Mouse (Mus musculus) limb, embryonic 10.5 days (tissue): ENCODE measurements at regions not wholly inside any gene's neighbourhood (a gene's known extent, or its start where the extent isn't known, plus 50 kb on each side); places are given as distances from the start of the nearest gene placed in this dataset.

Experiments
- DNase-seq: peaks from one replicate; pipeline ENCODE4 v3.0.0-alpha.2; 2017; ENCODE audit warnings: low spot score
- H3K27ac ChIP-seq: fragments of 300-500 bp; sonication (generic); 2 replicates; pipeline ENCODE4 v1.5.1; 2016; ENCODE audit warnings: mild to moderate bottlenecking
- H3K27me3 ChIP-seq: fragments of 300-500 bp; sonication (generic); 2 replicates; pipeline ENCODE4 v1.6.1; 2016; ENCODE audit warnings: low read depth, mild to moderate bottlenecking; ENCODE audit not compliant: poor library complexity, severe bottlenecking
- H3K36me3 ChIP-seq: fragments of 300-500 bp; sonication (generic); 2 replicates; pipeline ENCODE4 v1.6.1; 2016; ENCODE audit warnings: mild to moderate bottlenecking, moderate library complexity
- H3K4me1 ChIP-seq: fragments of 300-500 bp; sonication (generic); 2 replicates; pipeline ENCODE4 v1.6.1; 2016
- H3K4me3 ChIP-seq: fragments of 300-500 bp; sonication (generic); 2 replicates; pipeline ENCODE4 v1.5.1; 2016; ENCODE audit warnings: mild to moderate bottlenecking, moderate library complexity
- H3K9me3 ChIP-seq: fragments of 300-500 bp; sonication (generic); replicated peaks from 2 replicates; pipeline ENCODE4 v1.6.1; 2016; ENCODE audit warnings: mild to moderate bottlenecking
- WGBS: fragments of 180-500 bp; shearing (Covaris S2); methylation state at CpG from one replicate; pipeline ENCODE4 v1.1.7; 2016; 5-methylcytosine and 5-hydroxymethylcytosine counted together

GRCm38 (mm10) chr16:29785114-29785513 is 206.0 kb downstream of the Opa1 start:
- Histone ChIP-seq H3K27me3 (no peaks in the 10 kb centered on the region), H3K36me3 (no peaks in the 10 kb centered on the region), H3K27ac (no peak overlapping the region), H3K4me1 (peaks cover 7% of the 10 kb centered on the region; the same call in 1 of the 2 replicates), H3K4me3 (no peak overlapping the region), H3K9me3 (no peaks in the 10 kb centered on the region)
- 99% methylated on average over 3 of the region's 3 CpGs for WGBS
- DNase-seq, result no peak

GRCm38 (mm10) chr16:29786540-29786939 is 207.4 kb downstream of the Opa1 start:
- 91% methylated on average over 8 of the region's 8 CpGs for WGBS
- Histone ChIP-seq H3K4me3 (no peak overlapping the region), H3K27ac (no peak overlapping the region), H3K36me3 (no peaks in the 10 kb centered on the region), H3K27me3 (no peaks in the 10 kb centered on the region), H3K4me1 (peaks cover 7% of the 10 kb centered on the region; the same call in 1 of the 2 replicates), H3K9me3 (no peaks in the 10 kb centered on the region)
- DNase-seq, result no peak

DNA sequence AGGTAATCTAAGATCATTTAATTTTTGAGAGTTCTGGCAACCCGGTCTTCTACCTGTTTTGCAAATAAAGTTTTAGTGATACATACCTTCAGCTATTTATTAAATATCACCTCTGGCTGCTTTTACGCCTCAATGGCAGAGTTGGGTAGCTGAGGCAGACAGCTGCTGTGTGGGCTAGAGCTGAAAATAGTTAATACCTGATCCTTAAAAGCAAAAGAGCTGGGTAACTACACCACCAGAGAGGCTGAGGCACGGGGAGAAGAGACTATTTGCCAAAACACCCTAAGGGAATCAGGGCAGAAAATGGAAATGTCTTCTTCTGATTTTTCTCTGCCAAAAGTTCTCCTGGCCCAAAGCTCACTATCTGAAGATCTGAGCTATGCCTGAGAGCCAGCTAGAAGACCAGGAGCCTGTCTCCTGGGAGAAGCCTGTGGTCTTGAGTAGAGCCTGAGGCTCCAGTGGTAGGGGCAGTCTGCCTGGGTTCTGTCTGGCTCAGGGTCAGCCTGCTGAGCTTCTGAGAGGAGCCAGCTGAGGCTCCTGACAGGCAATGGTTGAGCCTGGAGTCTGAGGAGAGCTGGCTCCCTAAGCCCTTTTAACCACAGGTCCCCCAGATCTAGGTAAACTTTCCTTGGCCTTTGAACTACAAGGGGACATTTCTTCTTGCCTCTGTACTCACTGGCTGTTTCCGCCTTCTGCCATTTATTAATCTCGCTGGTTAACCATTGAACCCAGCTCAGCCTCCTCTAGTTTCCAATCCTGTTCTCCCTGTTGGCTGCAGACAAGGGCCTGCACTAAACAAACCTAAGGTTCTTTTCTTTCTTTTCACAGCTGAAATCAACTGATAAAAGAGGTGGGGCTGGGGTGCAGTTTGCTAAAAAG is 208.7 kb downstream of the Opa1 start:
- Histone ChIP-seq H3K27me3 (no peaks in the 10 kb centered on the region), H3K27ac (no peak overlapping the region; the same call in 1 of the 2 replicates), H3K4me3 (no peak overlapping the region), H3K9me3 (no peaks in the 10 kb centered on the region), H3K36me3 (no peaks in the 10 kb centered on the region), H3K4me1 (peaks cover 7% of the 10 kb centered on the region; the same call in 1 of the 2 replicates)
- 78% methylated on average over 5 of the region's 5 CpGs for WGBS
- DNase-seq, result no peak

DNA sequence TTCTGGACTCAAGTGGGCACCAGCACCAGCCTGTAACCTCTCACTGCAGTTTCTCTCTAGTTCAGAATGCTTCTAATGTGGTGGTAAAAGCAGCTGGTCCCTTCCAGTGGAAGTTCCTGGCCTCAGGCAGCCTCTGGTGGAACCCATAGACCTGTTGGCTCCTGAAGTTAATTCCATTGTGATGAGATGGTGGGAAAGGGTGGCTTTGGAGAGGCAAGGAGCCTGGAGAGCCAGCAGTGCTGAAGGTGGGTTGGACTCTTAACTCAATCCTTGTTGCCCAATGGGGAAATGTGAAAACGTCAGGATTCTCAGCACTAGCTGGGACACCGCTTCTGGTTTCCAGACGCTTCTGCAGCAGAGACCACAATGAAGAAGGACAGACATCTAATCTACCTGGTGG is 210.9 kb downstream of the Opa1 start:
- 96% methylated on average over 3 of the region's 3 CpGs for WGBS
- peaks cover 7% of the 10 kb centered on the region; the same call in 1 of the 2 replicates for H3K4me1 ChIP-seq
- H3K4me3 ChIP-seq, result no peak overlapping the region
- no peak for DNase-seq
- H3K9me3 ChIP-seq, result no peaks in the 10 kb centered on the region
- H3K27ac ChIP-seq, result no peak overlapping the region
- H3K36me3 ChIP-seq, result no peaks in the 10 kb centered on the region
- no peaks in the 10 kb centered on the region for H3K27me3 ChIP-seq

DNA sequence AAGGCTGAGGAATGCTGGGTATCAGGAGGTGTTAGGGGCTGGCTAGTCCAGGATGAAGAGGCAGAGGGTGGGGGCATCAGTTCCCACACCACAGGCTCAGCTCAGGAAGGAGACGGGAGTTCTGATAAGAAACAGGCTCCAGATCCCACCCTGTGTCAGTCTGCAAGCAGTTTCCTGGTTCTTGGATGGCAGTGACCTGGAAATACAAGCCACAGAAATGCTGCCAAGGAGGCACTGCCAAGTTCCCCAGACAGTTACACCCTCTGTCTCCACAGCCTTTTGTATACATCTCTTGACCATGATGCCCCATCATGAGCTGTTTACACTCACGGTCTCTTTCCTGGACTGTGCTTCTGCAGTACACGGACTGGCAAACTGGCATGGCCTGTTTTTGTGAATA is 220.1 kb downstream of the Opa1 start:
- DNase-seq, result no peak
- Histone ChIP-seq H3K4me1 (peaks cover 36% of the 10 kb centered on the region), H3K36me3 (no peaks in the 10 kb centered on the region), H3K9me3 (no peaks in the 10 kb centered on the region), H3K4me3 (no peak overlapping the region), H3K27ac (no peak overlapping the region), H3K27me3 (peaks cover 22% of the 10 kb centered on the region)
- WGBS, result 56% methylated on average over 3 of the region's 3 CpGs

- WGBS, result 54% methylated on average over 3 of the region's 3 CpGs
- peaks cover 36% of the 10 kb centered on the region for H3K4me1 ChIP-seq
- no peak overlapping the region for H3K27ac ChIP-seq
- H3K4me3 ChIP-seq, result no peak overlapping the region
- no peak for DNase-seq
- peaks cover 22% of the 10 kb centered on the region for H3K27me3 ChIP-seq
- H3K9me3 ChIP-seq, result no peaks in the 10 kb centered on the region
- H3K36me3 ChIP-seq, result no peaks in the 10 kb centered on the region
Observed at GRCm38 (mm10) chr16:29799893-29800292, 220.8 kb downstream of the Opa1 start.

GRCm38 (mm10) chr16:29800457-29800856 is 221.3 kb downstream of the Opa1 start:
- H3K4me1 ChIP-seq, result peaks cover 32% of the 10 kb centered on the region
- 7% methylated on average over 2 of the region's 2 CpGs for WGBS
- DNase-seq, result no peak
- no peaks in the 10 kb centered on the region for H3K36me3 ChIP-seq
- no peaks in the 10 kb centered on the region for H3K9me3 ChIP-seq
- no peak overlapping the region for H3K27ac ChIP-seq
- H3K4me3 ChIP-seq, result no peak overlapping the region
- H3K27me3 ChIP-seq, result peaks cover 26% of the 10 kb centered on the region

- Histone ChIP-seq H3K9me3 (no peaks in the 10 kb centered on the region), H3K36me3 (no peaks in the 10 kb centered on the region), H3K4me1 (peaks cover 27% of the 10 kb centered on the region), H3K4me3 (no peak overlapping the region), H3K27me3 (peaks cover 22% of the 10 kb centered on the region), H3K27ac (no peak overlapping the region)
- DNase-seq, result no peak
- WGBS, result 83% methylated on average over 7 of the region's 7 CpGs
Observed at GRCm38 (mm10) chr16:29802085-29802484, 223.0 kb downstream of the Opa1 start.

DNA sequence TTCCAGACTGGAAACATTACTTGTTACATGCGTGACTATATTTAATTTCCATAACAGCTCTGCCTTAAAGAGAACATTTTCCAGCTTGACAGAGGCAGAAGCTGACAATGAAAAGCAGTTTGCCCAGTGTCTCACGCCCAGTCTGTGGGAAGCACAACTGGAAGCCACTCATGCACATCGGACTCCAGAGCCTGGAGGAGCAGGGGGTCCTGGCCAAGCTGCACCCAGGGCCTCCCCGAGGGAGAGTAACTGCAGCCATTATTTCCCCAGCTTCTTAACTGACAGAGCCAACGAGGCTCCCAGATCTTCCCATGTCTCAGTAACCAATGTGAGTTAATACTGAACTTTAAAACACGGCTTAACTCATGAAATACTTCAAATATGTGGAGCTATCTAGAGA is 223.5 kb downstream of the Opa1 start:
- WGBS, result 81% methylated on average over 6 of the region's 6 CpGs
- H3K4me1 ChIP-seq, result peaks cover 22% of the 10 kb centered on the region
- H3K27ac ChIP-seq, result no peak overlapping the region
- H3K36me3 ChIP-seq, result no peaks in the 10 kb centered on the region
- no peak for DNase-seq
- no peak overlapping the region for H3K4me3 ChIP-seq
- H3K9me3 ChIP-seq, result no peaks in the 10 kb centered on the region
- H3K27me3 ChIP-seq, result peaks cover 17% of the 10 kb centered on the region

GRCm38 (mm10) chr16:29807859-29808258 is 228.7 kb downstream of the Opa1 start:
- Histone ChIP-seq H3K27ac (no peak overlapping the region), H3K9me3 (no peaks in the 10 kb centered on the region), H3K4me1 (peaks cover 3% of the 10 kb centered on the region), H3K4me3 (no peak overlapping the region), H3K27me3 (peaks cover 36% of the 10 kb centered on the region), H3K36me3 (no peaks in the 10 kb centered on the region)
- 66% methylated on average over 5 of the region's 5 CpGs for WGBS
- no peak for DNase-seq

DNA sequence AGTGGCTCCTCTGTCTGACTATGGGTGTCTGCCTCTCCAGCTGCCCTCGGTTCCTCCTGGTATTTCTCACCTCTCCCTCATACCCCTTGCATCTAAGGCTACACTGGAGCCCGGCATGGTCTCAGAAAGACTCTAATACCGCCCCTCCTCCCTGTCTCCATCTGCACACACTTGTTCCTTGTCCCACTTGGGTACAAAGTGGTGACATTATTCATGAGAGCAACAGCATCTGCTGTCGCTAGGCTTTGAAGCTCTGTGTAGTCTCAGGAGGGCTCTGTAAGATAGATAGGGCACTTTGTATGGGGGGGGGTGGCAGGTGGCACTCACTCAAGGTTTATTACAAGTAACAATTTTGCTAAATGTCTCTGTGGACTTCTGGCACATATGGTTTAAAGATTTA is 229.7 kb downstream of the Opa1 start:
- Histone ChIP-seq H3K27me3 (peaks cover 36% of the 10 kb centered on the region), H3K4me1 (peaks cover 13% of the 10 kb centered on the region), H3K9me3 (no peaks in the 10 kb centered on the region), H3K27ac (no peak overlapping the region), H3K36me3 (no peaks in the 10 kb centered on the region), H3K4me3 (no peak overlapping the region)
- DNase-seq, result no peak
- 65% methylated on average over 4 of the region's 4 CpGs for WGBS

GRCm38 (mm10) chr16:29813411-29814038 is 234.4 kb downstream of the Opa1 start:
- 4% methylated on average over 31 of the region's 31 CpGs for WGBS

DNA sequence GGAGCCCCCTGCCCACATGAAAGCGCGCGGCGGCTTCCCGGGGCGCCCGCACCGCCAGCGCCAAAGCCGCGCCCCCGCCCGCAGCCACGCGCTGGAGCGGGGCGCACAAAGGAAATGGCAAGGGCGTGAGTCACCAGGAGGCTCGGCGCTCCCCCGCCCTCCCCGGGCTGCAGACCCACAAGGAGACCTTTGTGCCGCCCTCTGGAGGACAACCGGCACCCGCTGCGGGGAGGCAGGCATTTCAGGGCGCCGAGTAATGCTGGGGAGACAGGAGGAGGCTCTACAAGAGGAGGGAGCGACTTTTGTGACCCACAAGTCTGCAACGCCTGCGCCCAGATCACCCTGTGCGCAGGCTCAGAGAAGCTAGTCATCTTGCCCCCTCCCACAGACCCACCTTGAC is 234.9 kb downstream of the Opa1 start:
- peaks cover 42% of the 10 kb centered on the region for H3K27me3 ChIP-seq
- under 1% methylated on average over 32 of the region's 32 CpGs for WGBS

More at GRCm38 (mm10) chr16:29813411-29814038, 234.4 kb downstream of the Opa1 start:
- peaks cover 44% of the 10 kb centered on the region for H3K4me1 ChIP-seq
- peaks cover 47% of the 10 kb centered on the region for H3K27me3 ChIP-seq
- peak overlapping the region; percentile 97 for H3K27ac ChIP-seq
- peak overlapping the region; percentile 69 for H3K4me3 ChIP-seq
- H3K9me3 ChIP-seq, result no peaks in the 10 kb centered on the region
- no peaks in the 10 kb centered on the region for H3K36me3 ChIP-seq
- DNase-seq, result peak; percentile 76

More for the DNA sequence above, 234.9 kb downstream of the Opa1 start:
- peaks cover 47% of the 10 kb centered on the region for H3K4me1 ChIP-seq
- H3K4me3 ChIP-seq, result peak overlapping the region; percentile 69
- peak overlapping the region; percentile 97 for H3K27ac ChIP-seq
- no peaks in the 10 kb centered on the region for H3K9me3 ChIP-seq
- no peaks in the 10 kb centered on the region for H3K36me3 ChIP-seq
- peak; percentile 86 for DNase-seq
